Mouse (Mus musculus) macrophage (primary cell): ENCODE data around the gene Clcn5. TPM values are rescaled to one million over a fixed set of nuclear protein-coding genes. Genes with fewer than 3 reads are reported as not detected.

Source experiments
- H3K27ac ChIP-seq: fragments of 350-480 bp; formaldehyde crosslinking; 2 replicates; pipeline ENCODE4 v1.9.0; 2021
- H3K36me3 ChIP-seq: fragments of 350-480 bp; formaldehyde crosslinking; 2 replicates; pipeline ENCODE4 v1.9.0; 2021; ENCODE audit errors: inconsistent target
- H3K4me3 ChIP-seq: fragments of 350-480 bp; formaldehyde crosslinking; 2 replicates; pipeline ENCODE4 v1.9.0; 2021; ENCODE audit errors: inconsistent target
- H3K79me2 ChIP-seq: fragments of 350-480 bp; formaldehyde crosslinking; 2 replicates; pipeline ENCODE4 v1.9.0; 2021; ENCODE audit errors: inconsistent target
- WGBS: methylation state at CpG from one replicate; pipeline ENCODE4 v1.1.7; 2026; ENCODE audit warnings: inconsistent platforms; ENCODE audit not compliant: missing documents; 5-methylcytosine and 5-hydroxymethylcytosine counted together
- polyA plus RNA-seq: library from polyadenylated mRNA; stranded (reverse); fragments of 250-400 nt; gene quantifications from 3 replicates; pipeline ENCODE4 v1.2.4, GENCODE M21; 2018; ENCODE audit warnings: inconsistent platforms

The Clcn5 gene
- polyA plus RNA-seq, 1 experiment from 2014 or later: 25.9 TPM

DNA sequence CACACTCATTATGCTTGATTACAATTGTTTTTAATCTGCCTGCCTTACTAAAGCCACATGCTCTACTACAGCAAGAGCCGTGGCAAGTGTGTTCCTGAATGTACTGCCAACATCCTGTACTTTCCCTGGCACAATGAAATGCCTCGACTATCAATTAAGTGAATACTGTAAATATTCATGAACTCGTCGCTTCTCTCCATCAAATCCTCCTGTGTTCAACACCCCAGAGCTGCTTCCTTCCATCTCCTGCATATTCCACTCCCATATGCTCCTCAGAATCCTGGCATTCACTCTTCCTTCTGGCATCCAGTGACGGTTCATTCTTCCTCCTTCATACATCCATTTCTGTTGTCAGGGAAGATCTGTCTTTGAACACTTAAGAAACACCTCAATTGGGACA, 39.4 kb downstream of the Clcn5 start:
- 83% methylated on average over 5 of the region's 5 CpGs for WGBS
- Histone ChIP-seq H3K79me2 (no peaks in the 10 kb centered on the region; the same call in 1 of the 2 replicates), H3K36me3 (no peaks in the 10 kb centered on the region), H3K4me3 (no peak overlapping the region), H3K27ac (no peak overlapping the region)

GRCm38 (mm10) chrX:7276564-7276963, 42.6 kb downstream of the Clcn5 start:
- WGBS: 87% methylated on average over 5 of the region's 6 CpGs
- H3K4me3 ChIP-seq: no peak overlapping the region
- H3K36me3 ChIP-seq: no peaks in the 10 kb centered on the region
- no peaks in the 10 kb centered on the region; the same call in 1 of the 2 replicates for H3K79me2 ChIP-seq
- H3K27ac ChIP-seq: no peak overlapping the region

- no peak overlapping the region for H3K27ac ChIP-seq
- no peaks in the 10 kb centered on the region for H3K36me3 ChIP-seq
- WGBS: 95% methylated on average over 5 of the region's 5 CpGs
- H3K4me3 ChIP-seq: no peak overlapping the region
- no peaks in the 10 kb centered on the region; the same call in 1 of the 2 replicates for H3K79me2 ChIP-seq
Measured at GRCm38 (mm10) chrX:7261149-7261548, 58.0 kb downstream of the Clcn5 start.

- H3K4me3 ChIP-seq: no peak overlapping the region
- H3K27ac ChIP-seq: no peak overlapping the region
- 72% methylated on average over 5 of the region's 5 CpGs for whole genome bisulfite sequencing
- no peaks in the 10 kb centered on the region; the same call in 1 of the 2 replicates for H3K79me2 ChIP-seq
- H3K36me3 ChIP-seq: no peaks in the 10 kb centered on the region
Measured at GRCm38 (mm10) chrX:7260400-7261113, 58.6 kb downstream of the Clcn5 start.

- Histone ChIP-seq H3K79me2 (no peaks in the 10 kb centered on the region; the same call in 1 of the 2 replicates), H3K27ac (no peak overlapping the region), H3K36me3 (no peaks in the 10 kb centered on the region), H3K4me3 (no peak overlapping the region)
- 74% methylated on average over 2 of the region's 3 CpGs for WGBS
Measured at GRCm38 (mm10) chrX:7259718-7260117, 59.4 kb downstream of the Clcn5 start.

- Histone ChIP-seq H3K27ac (no peak overlapping the region), H3K79me2 (no peaks in the 10 kb centered on the region; the same call in 1 of the 2 replicates), H3K4me3 (no peak overlapping the region), H3K36me3 (no peaks in the 10 kb centered on the region)
- WGBS: 68% methylated on average over 3 of the region's 3 CpGs
Measured at GRCm38 (mm10) chrX:7256022-7256421, 63.1 kb downstream of the Clcn5 start.

GRCm38 (mm10) chrX:7204099-7204498, 115.1 kb downstream of the Clcn5 start:
- H3K79me2 ChIP-seq: no peaks in the 10 kb centered on the region; the same call in 1 of the 2 replicates
- no peaks in the 10 kb centered on the region for H3K36me3 ChIP-seq
- peak overlapping the region; percentile 45 for H3K27ac ChIP-seq
- H3K4me3 ChIP-seq: no peak overlapping the region
- WGBS: 33% methylated on average over 3 of the region's 5 CpGs

DNA sequence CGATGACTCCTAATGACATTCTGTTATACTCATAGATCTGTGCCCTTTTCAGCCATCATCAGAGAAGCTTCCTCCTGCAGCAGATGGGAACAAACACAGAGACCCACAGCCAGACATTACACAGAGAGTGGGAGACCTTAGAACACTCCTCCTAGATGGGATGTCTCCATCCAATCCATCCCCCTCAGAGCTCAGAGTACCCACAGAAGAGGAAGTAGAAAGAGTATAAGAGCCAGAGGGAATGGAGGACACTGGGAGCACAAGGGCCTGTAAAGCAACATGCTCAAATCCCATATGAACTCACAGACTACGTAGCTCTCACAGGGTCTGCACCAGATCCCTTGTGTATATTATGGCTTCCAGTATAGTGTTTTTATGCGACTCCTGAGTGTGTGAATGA, 115.6 kb downstream of the Clcn5 start:
- H3K27ac ChIP-seq: peak overlapping the region; percentile 45
- H3K79me2 ChIP-seq: no peaks in the 10 kb centered on the region; the same call in 1 of the 2 replicates
- H3K36me3 ChIP-seq: no peaks in the 10 kb centered on the region
- no peak overlapping the region for H3K4me3 ChIP-seq
- WGBS: 84% methylated on average over 3 of the region's 3 CpGs

DNA sequence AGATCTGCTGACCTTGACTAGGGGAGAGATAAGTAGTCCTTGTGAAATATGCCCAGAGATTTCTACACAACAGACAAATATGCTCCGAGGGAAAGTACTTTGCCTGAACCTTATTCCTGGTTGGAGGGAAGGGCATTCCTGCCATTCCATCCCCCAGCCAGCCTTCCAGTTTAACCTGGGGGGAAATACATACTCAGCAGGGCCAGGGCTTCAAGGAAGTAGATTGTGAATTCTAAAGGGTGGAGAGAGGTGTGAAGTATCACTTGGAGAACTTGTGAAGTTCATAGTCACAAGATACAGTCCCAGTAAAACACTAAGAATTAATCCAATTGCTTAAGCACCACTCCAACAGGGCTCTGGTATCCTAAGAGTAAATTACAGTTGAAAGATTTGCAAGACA, 121.3 kb downstream of the Clcn5 start:
- 88% methylated on average over 1 of the region's 1 CpGs for WGBS
- Histone ChIP-seq H3K4me3 (no peak overlapping the region), H3K27ac (no peak overlapping the region), H3K79me2 (no peaks in the 10 kb centered on the region; the same call in 1 of the 2 replicates), H3K36me3 (no peaks in the 10 kb centered on the region)

DNA sequence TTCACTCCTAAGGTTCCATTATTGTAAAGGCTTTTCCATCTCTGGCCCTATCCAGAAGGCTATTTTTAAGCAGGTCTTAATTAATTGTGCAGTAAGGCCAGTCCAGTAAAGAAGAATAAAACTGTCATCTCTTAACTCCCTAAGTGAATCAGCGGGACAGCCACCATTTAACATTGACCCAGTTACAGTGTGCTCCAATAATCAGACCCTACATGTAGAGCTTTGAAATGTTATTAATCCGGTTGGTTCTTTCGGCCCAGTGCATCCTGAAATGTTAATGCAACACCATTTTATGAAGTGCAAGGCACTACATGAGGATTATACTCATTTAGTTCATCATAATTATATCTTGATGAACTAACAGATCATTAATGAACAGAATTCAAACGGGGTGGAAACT, 128.3 kb downstream of the Clcn5 start:
- Histone ChIP-seq H3K27ac (no peak overlapping the region), H3K4me3 (no peak overlapping the region), H3K79me2 (no peaks in the 10 kb centered on the region), H3K36me3 (no peaks in the 10 kb centered on the region)
- WGBS: 87% methylated on average over 4 of the region's 4 CpGs

GRCm38 (mm10) chrX:7188311-7188807, 130.8 kb downstream of the Clcn5 start:
- 24% methylated on average over 16 of the region's 17 CpGs for WGBS
- Histone ChIP-seq H3K27ac (no peak overlapping the region), H3K79me2 (no peaks in the 10 kb centered on the region), H3K4me3 (peak overlapping the region; percentile 9; the same call in 1 of the 2 replicates), H3K36me3 (no peaks in the 10 kb centered on the region)

DNA sequence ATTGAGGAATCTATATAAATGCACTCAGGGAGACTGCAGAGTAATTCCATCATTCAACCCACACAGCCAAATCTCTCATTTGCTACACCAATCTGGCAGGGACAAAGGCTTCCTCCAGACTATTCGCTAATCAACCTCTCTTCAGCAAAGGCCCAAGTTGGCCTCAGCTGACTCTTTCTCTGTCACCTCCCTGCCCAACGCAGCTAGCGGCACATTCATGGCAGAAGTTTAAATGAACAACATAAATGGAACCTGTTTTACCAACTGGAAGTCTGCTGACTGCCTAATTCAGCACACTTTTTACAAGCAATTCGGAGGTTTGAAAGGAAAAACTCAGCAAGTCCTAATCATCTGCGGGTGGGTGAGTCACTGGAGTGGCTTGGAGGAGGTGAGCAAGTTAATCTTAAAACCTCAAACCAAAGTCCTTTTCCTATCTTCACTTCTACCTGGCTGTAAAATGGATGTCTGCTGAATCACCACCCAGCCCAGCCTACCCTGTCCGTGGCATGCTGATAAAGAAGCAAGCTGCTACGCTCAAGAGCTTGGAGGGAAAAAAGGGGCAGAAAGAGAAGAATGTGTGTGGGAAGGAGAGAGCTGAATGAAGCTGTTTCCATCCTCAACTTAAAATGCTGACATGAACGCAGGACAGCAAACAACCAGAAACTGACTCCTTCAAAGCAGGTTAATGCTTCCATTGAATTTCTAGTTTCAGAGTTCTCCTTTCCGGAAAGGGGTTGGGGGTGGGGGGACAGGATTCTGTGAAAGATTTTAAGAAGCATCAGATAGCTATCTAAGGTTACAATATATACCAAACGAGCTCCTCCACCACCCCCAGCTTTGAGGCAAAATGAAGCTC, 131.5 kb downstream of the Clcn5 start:
- H3K4me3 ChIP-seq: peak overlapping the region; percentile 9; the same call in 1 of the 2 replicates
- no peaks in the 10 kb centered on the region for H3K79me2 ChIP-seq
- no peaks in the 10 kb centered on the region for H3K36me3 ChIP-seq
- WGBS: 71% methylated on average over 10 of the region's 10 CpGs
- no peak overlapping the region for H3K27ac ChIP-seq

- WGBS: 94% methylated on average over 5 of the region's 5 CpGs
- Histone ChIP-seq H3K27ac (no peak overlapping the region), H3K79me2 (no peaks in the 10 kb centered on the region), H3K4me3 (no peak overlapping the region), H3K36me3 (no peaks in the 10 kb centered on the region)
Measured at GRCm38 (mm10) chrX:7170156-7170555, 149.0 kb downstream of the Clcn5 start.

DNA sequence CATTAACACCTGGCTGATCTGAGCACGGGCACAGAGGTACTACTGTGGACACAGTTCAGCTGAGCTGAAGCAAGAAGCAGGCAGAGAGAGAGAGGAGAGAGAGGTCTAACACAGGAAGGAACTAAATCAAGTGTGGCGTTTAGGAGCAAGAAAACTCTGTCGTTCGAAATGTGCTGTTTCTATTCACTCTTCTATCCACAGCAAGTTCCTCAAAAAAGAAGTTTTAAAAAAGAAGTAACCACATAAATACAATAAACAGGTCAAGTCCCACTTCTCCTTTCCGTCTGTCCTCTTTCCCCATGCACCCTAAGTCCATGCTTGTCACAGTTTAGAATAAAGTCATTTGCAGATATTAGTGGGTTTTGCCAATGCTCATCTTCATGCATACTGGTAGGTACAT, 150.4 kb downstream of the Clcn5 start:
- peak overlapping the region; percentile 21 for H3K27ac ChIP-seq
- H3K4me3 ChIP-seq: no peak overlapping the region
- H3K36me3 ChIP-seq: no peaks in the 10 kb centered on the region
- no peaks in the 10 kb centered on the region for H3K79me2 ChIP-seq
- WGBS: 43% methylated on average over 5 of the region's 5 CpGs

GRCm38 (mm10) chrX:7157976-7158375, 161.2 kb downstream of the Clcn5 start:
- Histone ChIP-seq H3K27ac (no peak overlapping the region), H3K36me3 (no peaks in the 10 kb centered on the region), H3K4me3 (no peak overlapping the region), H3K79me2 (no peaks in the 10 kb centered on the region)
- WGBS: 100% methylated on average over 3 of the region's 3 CpGs
